Mouse (Mus musculus) liver, postnatal 0 days (tissue): ENCODE results near the gene Pgls.
A peak's percentile ranks its signal among the peaks of the same experiment; 100 is the strongest.

Experiments used
- CTCF ChIP-seq: sonication (generic); IDR thresholded peaks from 2 replicates; pipeline ENCODE4 v1.5.1; 2016; ENCODE audit warnings: antibody characterized with exemption, low read depth
- EP300 ChIP-seq: IDR thresholded peaks from 2 replicates; pipeline ENCODE4 v1.6.1; 2016; ENCODE audit warnings: antibody characterized with exemption, low read depth, mild to moderate bottlenecking

DNA sequence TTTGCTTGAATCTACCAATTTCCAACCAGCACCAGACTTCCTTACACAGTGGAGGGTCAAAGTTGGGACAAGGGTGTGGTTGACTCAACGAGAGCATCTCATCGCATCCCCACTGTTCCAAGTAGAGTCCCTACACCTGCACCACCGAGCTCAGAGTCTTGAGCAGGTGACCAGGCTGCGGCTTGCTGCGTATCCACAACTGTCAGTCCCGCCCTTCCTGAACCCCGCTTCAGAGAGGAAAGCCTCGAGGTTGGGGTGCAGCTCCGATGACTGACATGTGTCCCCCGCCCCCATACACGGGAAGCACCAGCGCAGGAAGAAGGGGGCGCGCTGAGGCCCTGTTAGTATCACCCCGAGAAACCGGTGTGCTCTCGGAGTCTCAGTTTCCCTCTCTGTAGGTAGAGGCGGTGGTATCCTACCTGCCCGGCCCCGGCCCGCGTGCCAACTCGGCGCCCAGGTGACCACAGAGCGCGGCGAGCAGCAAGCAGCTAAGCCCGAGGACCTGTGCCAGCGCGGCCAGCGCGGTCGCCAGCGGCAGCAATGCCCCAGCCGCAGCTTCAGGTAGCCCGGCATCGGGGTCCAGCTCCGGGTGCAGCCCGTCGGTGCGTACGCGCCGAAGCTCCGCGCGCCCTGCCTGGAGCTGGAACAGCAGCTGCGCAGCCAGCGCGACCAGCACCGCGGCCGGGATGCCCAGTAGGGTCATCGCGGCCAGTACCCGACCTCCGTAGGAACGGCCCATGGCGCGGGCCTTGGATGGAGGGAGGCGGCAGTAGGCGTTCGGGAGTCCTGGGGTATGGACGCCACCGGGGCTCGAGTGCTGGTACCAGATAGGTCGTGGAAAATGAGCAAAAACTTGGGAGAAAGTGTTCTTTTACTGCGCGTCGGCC is 33.7 kb upstream of the Pgls start, which contains the start of gene Tmem221:
- TF ChIP-seq CTCF (peak; percentile 33; the same call in 1 of the 2 replicates), EP300 (no peak)
